Mouse (Mus musculus) liver, adult 2 months (tissue): ENCODE data around the gene Jak1.

Source experiments
- CTCF ChIP-seq: fragments of 200-500 bp; IDR thresholded peaks from 2 replicates; pipeline ENCODE4 v1.5.1; 2011; ENCODE audit warnings: low read depth, low read length, control low read depth
- POLR2A ChIP-seq: fragments of 200-500 bp; IDR thresholded peaks from 2 replicates; pipeline ENCODE4 v1.6.1; 2011; ENCODE audit warnings: low read length, control low read depth; ENCODE audit not compliant: insufficient read depth; ENCODE audit errors: extremely low read depth

DNA sequence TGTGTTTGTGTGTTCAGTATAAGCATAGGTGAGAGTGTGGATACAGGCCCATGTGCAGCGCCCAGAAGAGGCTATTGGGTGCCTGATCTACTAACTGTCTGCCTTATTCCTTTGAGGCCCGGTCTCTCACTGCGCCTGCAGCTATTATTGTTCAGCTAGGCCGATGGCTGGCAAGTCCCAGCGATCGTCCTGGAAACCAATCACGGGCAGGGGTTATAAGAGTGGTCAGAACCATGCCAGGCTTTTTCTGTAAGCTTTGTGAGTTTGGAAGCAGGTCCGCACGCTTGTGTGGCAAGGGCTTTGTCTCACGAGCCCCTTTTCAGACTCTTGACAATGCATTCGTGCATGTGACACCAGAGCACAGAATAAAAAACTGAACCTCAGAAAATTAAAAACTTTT lies 23.2 kb upstream of the Jak1 start:
- no peak for TF ChIP-seq CTCF
- no peak for TF ChIP-seq POLR2A
